Mouse (Mus musculus) layer of hippocampus, postnatal 10 days (tissue): ENCODE results near the gene Gm49321. TPM values are rescaled to one million over a fixed set of nuclear protein-coding genes. Genes with fewer than 3 reads are reported as not detected.

Source experiments
- DNase-seq, 2 experiments: peaks; one replicate each; pipeline ENCODE4 v3.0.0; 2021; ENCODE audit warnings: low spot score in 2 of 2
- long read RNA-seq: library from polyadenylated mRNA; stranded (forward); transcript quantifications from one replicate; pipeline ENCODE4 v2.0.0, GENCODE M21; 2023
- total RNA-seq, 2 experiments: library from RNA; stranded (reverse); gene quantifications; 2 replicates each; pipeline ENCODE4 v1.2.3; 2021

The Gm49321 gene
- 10 to 100 TPM in 1 of 2 experiments, 1 to 10 TPM in 1; 4.9 to 12.5 TPM for total RNA-seq
- long read RNA-seq, partial matches to known transcripts: 0 of 5 reads
- long read RNA-seq, other reads (novel, unspliced or antisense): 5 of 5 reads

DNA sequence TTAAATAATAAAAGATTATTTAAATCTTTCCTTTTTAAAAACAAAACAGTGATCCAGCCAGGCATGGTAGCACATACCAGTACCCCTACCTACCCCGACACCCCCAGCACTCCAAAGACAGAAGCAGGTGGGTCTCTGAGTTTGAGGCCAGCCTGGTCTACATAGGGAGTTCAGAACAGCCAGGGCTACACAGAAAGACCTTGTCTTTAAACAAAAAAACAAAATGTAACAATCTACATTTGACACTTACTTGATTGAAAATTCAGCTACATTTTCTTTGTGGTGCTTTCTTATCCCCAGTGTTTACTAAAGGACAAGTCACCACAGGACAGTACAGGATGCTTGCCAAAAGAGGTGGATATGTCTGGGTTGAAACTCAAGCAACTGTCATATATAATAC is at the start of gene Gm49321:
Gm49321 (plus strand) TSS at position 301 of the 400 bp plus-strand sequence.
- no peak for DNase-seq

DNA sequence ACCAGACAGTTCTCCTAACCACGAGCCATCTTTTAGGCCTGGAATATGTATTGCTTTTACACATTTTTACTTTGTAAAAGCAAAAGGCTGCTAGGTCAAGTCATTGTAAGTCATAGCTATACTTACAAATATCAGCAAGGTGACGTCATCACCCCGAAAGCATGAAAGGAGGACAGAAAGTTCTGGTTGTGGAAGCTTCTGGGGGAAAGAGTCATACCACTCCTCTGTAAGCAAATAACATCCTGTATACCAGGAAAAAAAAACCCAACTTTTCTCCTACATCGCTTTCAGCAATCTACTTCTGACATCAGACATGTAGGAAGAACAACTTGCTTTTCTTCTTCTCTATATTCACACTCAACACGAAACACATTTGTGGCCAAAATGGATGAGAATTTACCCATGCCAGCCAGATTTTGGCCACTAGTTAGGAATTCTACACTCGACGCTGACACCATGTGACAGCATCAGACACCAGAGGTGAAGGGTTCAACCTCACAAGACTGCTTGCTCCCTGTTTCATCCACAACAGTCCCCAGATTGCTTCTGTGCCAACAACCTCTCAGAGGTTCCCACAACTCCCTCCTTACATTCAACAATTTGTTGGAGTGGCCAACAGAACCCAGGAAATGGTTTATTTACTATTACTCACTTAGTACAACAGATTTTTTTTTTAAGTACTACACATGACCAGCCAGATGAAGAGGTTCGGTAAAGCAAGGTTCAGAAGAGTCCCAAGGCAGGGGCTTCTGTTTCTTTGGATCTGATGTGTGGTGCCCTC is 49.3 kb upstream of the Gm49321 start:
- no peak for DNase-seq

DNA sequence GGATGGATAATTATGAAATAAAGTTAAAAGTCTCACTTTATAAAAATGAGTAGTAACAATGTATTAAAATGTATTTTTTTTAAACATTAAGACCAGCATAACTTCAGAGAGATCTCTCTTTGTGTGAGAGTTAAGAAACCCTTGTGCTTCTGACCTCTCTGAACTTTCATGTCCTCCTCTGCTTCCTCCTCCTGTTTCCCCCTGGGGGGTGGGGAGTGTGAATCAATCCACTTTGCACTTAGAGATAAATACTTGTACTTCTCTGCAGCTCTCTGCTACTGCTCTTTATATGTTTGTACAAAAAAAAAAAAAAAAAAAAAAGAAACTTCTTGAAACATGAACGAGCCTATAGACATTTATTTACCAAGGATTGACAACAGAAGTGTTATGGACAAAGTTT is 47.9 kb upstream of the Gm49321 start:
- DNase-seq: no peak

DNA sequence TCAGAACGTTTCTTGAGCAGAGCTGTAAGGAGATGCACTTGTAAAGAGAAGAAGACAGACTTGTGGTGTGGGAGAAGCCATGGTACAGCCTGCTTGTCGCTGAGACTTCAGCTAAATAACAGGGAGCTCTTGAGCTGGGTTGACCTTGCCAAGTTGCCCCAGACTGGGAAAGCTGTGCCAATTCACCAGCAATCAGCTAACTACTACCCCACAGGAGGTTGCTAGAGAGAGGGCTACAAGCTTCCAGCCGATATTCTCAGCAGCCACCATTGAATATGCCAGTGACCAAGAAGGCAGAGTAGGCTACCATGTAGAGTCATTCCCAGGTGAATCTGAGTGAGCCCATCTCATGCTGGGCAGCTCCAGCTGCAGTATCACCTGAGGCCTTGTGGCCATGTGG is 47.4 kb upstream of the Gm49321 start:
- no peak for DNase-seq

DNA sequence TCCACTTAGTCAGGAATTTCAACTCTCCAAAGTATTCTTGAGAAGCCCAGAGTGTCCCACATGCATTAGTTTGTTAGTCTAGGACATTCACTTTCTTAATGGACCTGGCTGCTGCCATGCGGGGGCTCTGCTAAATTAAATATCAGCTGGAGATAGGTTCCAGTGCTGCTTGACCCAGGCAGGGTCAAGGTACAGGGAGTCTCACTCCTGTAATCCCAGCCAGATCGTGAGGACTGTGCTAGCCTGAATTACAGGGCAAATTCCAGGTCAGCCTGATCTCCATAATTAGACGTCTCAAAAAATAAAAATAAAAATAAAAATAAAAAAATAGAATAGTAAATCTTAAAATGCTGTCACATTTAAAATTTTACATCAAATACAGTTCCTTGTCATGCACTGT is 44.8 kb upstream of the Gm49321 start:
- DNase-seq: no peak

DNA sequence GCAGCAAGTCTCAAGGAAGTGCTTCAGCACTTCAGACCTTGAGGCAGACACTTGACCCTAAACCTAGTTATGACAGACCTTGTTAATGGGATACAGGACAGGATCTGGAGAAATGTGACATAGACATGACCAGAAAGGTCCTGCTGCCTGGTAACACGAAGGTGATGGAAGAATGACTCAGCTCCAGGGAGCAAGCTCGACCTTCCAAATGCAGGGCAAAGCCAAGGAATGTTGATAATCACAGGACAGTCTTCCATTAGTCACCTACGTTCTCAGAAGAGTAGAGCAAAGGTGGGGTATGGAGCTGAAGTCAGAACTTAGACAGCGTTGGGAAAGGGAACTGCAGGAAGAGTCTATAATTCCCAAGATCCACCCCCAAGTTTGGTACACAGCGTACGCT is 42.6 kb upstream of the Gm49321 start:
- no peak for DNase-seq

DNA sequence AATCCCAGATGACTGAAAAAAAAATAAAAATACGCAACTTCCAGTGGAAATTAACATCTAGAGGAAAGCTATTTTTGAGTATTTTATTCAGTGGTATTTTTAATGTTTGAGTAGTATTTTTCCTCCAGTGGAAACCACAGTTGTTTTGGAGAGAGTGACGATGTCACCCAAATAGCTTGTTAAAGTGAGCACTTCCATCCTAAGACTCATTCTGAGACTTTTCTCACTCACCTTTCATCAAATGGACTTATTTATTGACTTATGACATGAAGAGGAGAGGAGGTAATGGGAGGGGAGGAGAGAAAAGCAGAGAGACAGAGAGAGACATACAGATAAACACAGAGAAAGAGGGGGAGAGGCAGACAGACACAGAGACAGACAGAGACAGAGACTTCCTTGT is 41.8 kb upstream of the Gm49321 start:
- no peak for DNase-seq

DNA sequence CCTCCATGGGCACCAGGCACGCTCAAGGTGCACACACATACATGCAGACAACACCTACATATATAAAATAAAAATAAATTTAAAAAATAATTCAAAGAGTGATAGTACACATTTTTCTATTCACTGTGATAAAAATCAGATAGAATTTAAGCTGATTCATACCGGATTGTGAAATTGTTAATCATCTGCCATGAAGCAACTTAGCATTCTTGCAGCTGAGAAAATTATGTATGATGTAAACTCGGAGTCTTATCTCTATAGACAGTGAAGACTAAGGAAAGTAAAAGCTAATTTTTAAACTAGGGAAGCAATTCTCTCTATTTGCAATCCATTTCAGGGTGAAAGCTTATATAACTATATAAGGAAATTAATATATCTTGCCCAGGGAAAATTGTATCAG is 41.0 kb upstream of the Gm49321 start:
- no peak for DNase-seq

DNA sequence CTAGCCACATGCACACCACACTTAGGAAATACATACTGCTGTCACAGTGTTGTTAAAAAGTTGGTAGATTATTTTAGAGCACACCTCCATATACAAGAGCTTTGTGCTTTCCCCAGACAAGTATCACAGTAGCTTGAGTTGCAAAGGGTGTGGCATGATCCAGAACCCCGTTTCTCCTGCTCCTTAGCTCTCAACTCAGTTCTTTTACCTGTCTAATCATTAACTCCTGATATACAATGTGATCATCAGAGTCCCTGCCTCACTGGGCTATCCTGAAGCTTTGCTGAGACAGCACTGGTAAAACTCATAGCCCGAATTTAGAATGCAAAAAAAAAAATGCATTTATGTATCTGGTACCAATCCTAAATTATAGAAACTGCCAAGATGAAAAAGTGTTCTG is 39.2 kb upstream of the Gm49321 start:
- DNase-seq: no peak

DNA sequence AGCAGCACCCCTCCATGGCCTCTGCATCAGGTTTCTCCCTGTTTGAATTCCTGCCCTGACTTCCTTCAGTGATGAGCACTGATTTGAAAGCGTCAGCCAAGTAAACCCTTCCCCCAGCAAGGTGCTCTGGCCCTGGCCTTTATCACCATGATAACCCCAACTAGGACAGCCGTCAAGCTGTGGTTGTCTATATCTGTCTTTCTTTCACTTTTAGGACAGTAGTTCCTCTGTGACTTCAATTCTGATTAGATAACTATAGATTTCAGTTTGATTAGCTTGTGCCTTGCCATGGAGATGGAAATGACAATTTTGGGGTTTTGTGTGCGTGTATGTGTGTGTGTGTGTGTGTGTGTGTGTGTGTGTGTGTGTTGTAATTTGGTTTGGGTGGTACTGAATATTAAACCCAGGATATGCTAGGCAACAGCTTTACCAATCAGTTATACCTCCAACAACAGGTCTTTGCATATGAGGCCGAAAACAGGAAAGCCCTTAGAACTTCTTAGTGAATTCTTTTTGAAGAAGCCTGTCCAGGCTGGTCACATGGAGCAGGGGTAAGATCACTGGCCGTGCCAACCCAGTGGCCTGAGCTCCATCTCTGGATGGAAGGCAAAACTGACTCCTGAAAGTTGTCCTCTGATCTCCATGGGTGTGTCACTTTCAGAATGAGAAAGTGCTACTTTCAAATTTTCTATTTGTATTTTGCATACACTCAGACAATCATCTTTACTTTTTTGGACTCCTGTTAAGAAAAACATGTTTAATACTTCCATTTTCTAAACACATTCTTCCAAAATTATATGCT is 33.1 kb upstream of the Gm49321 start:
- no peak for DNase-seq

DNA sequence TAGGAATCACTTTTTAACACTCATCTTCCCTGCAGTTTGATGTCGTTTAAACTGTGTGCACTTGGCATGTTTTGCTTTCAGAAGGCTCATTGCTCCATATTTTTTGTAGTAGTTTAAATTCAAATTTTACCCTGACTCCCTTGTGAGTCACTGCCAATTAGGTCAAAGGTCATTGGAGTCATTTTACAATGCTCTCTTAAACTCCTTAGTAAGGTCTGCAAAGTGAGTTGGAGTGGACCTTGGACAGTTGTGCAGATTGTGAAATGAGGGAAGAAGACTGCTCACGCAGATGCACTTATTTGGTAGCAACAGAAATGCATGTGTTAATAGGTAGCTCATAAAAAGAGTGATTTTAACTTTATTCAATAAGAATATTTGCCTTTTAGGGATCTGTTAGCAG is 32.4 kb upstream of the Gm49321 start:
- DNase-seq: no peak

DNA sequence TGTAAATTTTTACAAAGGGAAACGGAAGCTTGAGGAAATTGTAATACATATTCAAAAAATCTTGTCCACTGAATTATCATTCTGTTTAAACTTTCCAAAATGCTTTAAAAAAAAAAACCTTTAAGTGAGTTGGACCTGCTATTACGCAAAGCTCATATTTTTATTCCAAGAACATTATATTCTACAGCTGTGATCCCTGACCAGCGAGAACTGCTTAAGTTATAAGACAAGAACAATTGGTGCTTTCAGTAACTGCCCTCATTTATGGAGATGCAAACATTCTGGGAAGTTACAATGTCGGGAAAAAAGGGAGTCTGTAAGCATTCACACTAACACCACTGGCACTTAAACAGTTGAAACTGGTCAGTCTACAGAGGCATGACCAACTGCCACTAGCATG is 31.9 kb upstream of the Gm49321 start:
- no peak for DNase-seq

DNA sequence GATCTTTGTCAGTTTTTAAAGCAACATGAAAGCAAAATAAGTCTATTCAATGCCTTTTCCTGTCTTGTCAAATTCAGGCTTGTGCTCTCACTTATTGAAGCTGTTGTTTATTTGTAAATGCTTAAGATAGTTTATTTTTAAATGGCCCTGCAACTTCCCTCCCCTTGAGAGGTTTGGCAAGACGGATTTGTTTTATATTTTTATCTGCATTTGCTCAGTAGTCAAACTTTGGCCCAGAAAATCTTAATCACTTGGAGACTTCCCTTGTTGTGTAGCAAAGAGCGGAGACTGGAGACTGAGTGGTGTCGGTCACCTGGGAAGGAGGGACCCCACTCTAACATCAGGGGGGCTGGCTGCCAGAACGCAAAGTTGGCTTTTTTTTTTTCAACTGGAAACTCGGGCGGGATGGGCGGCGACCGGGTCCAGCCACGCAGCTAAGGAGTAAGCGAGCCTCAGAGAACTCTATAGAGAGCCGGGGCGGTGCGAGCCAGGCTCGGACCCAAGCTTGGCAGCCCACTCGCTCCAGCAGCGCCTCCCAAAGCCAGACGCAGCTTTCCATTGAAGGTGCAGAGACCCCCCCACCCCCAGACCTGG is 30.3 kb upstream of the Gm49321 start:
- DNase-seq: no peak

DNA sequence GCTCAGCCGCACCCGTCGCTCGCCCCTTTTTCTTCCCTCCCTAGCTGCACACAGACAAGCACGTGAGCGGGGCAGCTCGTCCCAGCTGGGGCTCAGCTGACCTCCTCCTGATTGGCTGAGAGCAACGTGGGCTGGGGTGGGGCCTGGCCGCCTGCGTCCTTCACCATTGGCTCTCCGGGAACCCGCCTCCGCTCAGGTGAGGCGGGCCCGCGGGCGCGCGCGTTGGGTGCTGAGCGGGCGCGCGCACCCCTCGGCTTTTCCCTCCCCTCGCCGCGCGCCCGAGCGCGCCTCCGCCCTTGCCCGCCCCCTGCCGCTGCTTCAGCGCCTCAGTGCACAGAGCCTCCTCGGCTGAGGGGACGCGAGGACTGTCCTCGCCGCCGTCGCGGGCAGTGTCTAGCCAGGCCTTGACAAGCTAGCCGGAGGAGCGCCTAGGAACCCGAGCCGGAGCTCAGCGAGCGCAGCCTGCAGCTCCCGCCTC is 29.7 kb upstream of the Gm49321 start:
- peak; percentile 90 to 96 for DNase-seq

DNA sequence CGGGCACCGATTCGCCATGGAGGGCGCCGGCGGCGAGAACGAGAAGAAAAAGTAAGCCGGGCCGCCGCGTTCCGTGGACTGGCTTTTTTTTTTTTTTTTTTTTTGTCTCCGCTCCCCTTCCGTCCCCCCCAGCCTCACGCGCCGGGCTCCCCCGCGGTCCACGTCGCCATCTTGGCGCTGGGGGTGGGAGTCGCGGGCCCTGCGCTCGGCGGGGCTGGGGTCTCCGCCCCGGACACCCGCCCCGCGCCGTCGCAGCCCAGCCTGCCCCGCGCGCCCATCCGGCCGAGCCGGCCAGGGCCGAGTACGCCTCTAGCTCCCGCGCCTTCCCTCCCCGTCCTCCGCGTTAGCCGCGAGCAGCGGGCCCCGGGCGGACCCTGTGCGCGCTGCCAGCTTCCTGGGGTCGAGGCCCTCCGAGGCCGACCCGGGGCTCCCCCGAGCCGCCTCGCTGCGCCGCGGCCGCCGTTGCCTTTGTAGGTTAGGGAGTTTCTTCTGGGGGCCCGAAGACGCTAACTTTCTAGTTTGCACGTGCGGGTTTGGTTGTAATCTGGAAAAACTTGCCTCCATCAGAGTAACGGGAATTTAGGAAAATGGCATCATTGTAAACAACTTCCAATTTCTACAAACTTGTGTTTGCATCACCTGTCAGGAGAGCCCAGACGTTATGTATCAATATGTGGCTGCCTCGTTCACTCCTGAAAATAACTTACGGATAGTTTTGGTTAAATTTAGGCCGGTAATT is 29.0 kb upstream of the Gm49321 start:
- peak; percentile 60 to 78 for DNase-seq

DNA sequence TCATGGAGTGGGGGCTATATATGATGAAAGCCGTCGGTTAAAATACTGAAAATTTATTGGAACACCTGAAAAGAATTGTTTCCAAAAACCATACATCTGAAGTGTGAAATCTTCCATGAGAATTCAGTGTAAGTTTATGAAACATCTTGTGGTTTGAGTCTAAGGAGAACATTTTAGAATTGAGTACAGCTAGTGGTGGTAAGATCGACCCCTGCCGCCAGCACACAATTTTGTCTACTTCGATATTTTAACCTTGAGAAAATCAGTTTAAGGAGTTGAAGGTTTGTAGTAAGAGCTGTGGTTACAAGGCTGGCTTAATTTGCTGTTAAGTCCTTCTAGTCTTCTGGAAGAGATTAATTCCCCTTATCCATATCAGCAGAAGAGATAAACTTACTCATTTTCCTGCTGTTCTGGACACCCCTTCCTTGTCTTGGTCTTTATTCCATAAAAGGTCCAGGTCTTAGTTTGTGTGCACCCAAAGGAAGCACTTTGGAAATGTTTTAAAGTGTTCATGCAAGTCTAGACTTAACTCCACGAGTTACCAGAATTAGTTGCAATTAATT is 28.4 kb upstream of the Gm49321 start:
- DNase-seq: no peak

DNA sequence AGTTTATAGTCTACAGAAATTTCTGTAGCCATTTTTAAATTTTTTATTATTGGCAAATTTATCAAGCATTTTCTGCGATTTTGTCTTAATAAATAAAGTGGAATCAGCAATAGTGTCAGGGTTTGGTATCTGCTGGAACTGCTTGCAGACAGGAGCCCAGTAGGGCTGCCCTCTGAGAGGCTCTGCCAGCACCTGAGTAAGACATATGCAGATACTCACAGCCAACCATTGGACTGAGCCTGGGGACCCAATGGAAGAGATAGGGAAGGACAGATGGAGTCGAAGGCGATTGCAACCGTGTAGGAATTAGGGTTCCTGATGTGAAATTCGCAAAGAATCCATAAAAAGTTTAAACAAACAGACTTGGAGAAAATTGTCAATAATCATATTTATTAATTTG is 19.0 kb upstream of the Gm49321 start:
- no peak for DNase-seq

DNA sequence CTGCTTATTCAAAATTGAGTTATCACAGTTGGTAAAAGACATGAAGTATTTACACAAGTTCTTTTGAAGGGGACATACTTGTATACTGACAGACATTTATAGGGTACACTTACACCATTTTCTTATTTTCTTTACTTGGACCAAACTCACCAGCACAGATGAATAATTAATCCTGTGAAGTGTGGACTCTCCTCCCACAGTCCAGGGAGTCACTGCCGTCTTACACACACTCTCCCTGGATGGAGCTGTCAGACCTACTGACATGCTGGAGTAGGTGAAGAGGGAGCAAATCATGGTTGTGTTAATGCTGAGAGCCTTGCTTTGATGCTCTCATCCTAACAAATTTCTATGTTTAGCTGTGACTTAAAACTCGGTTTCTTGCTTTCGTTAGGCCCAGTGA is 7.2 kb upstream of the Gm49321 start:
- no peak for DNase-seq

DNA sequence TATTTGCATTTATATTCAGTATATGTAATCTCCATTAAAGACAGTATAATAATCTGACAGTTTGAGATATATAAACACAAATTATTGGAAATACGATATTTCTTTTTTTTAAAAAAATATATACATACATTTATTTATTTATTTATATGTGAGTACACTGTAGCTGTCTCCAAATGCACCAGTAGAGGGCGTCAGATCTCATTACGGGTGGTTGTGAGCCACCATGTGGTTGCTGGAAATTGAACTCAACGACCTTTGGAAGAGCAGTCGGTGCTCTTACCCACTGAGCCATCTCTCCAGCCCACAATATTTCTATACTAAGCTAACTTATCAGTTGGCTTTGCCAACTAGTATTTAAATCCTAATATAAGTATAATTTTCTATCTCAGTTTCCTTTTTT is 6.2 kb upstream of the Gm49321 start:
- no peak for DNase-seq

DNA sequence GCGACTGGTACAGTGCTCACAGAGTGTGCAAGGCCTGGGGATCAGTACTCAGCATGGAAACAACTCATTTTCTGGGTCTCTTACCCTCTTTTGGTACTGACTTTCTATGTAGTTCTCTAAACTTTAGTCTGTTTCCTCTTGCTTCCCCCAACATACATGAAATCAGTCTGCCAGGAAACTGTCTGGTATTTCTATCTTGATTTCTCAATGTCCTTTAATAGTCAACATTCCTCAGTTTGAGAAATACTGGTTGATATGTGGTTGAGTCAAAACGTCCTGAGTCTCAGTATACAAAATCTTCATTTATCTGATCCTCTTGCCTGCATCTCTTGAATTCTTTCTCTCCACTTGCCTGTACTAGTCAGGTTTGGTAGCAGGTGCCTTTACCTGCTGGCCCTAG is 2.9 kb upstream of the Gm49321 start:
- DNase-seq: no peak

DNA sequence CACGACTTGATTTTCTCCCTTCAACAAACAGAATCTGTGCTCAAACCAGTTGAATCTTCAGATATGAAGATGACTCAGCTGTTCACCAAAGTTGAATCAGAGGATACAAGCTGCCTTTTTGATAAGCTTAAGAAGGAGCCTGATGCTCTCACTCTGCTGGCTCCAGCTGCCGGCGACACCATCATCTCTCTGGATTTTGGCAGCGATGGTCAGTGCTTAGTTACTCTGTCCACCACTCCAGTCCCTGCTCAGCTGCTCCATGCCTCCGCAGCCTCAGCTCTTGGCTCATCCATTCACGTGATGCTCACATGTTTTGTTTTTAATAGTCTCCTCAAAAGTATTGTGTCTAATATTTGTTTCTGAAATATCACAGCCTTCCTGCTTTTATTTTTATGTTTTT is 2.1 kb downstream of the Gm49321 start:
- no peak for DNase-seq
